Mouse (Mus musculus): ENCODE measurements at regions not wholly inside any gene's neighbourhood (a gene's known extent, or its start where the extent isn't known, plus 50 kb on each side); places are given as distances from the start of the nearest gene placed in this dataset.

DNA sequence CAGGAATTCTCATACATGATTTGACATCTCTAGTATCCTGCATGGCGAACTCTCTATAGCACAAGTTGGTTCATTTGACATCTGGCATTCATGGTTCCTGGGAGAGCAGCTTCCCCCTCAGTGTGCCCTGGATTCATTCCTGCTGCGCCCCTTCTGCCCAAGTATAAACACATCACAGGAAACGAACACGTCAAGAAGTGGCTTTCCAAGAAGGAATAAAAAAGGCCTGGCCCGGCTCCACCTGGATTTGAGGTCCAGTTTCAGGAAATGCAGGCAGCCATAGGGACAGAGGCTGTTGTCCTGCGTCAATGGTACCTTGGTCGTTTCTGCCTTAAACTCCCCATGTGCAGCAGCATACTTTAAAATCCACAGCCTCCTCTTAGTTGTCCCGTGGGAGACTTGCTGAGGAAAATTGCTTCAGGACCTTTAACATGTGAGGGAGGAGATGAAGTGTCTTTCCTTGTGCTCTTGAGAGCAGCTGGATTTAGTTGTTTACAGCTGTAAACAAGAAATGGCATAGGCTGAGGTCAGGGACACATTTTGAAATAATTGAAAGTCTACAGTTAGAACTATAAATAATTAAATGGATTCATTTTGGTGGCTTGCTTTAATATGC lies 226.9 kb upstream of the Nr2f1 start:
- no peak overlapping the region for H3K4me3 ChIP-seq (ENCODE audit: low read length)
- peak overlapping the region; percentile 69; the same call in 1 of the 2 replicates for H3K27ac ChIP-seq
- TF ChIP-seq CTCF (IDR thresholded peaks at IDR 0.05; ENCODE audit: low read depth): 0 out of 2 replicates have a peak, but pooled peaks have one; percentile 2
- no peak overlapping the region for H3K9ac ChIP-seq (replicated peaks; ENCODE audit: low read length)
- H3K4me2 ChIP-seq (ENCODE audit: low read depth, low read length): peak overlapping the region; percentile 57
- WGBS: 23% methylated on average over 8 of the region's 8 CpGs
- no peaks in the 10 kb centered on the region for H3K36me3 ChIP-seq (ENCODE audit: insufficient read depth, low read length)
- no peaks in the 10 kb centered on the region for H3K27me3 ChIP-seq (ENCODE audit: insufficient read depth, low read length)
- H3K9me3 ChIP-seq (ENCODE audit: low read length): no peaks in the 10 kb centered on the region
- no peaks in the 10 kb centered on the region for H3K4me1 ChIP-seq (ENCODE audit: insufficient read depth, low read length)
- peak; percentile 31 for DNase-seq (ENCODE audit: low spot score)
- ATAC-seq: no peak

DNA sequence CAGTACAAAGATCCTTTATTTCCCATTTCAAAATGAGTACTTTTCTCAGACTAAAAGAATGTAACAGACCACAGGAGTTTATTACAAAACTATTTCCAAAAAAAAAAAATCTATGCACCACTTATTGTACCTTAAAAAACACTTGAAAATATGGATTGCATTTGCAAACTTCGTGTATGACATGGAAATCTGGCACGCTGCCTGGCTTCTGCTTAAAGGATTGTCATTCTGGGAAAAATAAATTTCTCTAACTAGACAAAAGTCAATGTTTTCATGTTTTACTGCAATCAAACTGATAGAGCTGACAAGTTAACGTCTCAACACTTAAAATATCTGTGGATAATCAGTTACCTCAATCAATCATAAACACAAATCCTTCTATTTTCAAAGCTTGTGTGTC lies 205.5 kb upstream of the Nr2f1 start:
- Histone ChIP-seq H3K27ac (no peak overlapping the region), H3K9ac (replicated peaks; ENCODE audit: low read length) (no peak overlapping the region), H3K4me2 (ENCODE audit: low read depth, low read length) (no peak overlapping the region), H3K27me3 (ENCODE audit: insufficient read depth, low read length) (no peaks in the 10 kb centered on the region), H3K4me3 (ENCODE audit: low read length) (no peak overlapping the region), H3K36me3 (ENCODE audit: insufficient read depth, low read length) (no peaks in the 10 kb centered on the region), H3K4me1 (ENCODE audit: insufficient read depth, low read length) (no peaks in the 10 kb centered on the region), H3K9me3 (ENCODE audit: low read length) (no peaks in the 10 kb centered on the region)
- no peak for DNase-seq (ENCODE audit: low spot score)
- no peak for ATAC-seq
- WGBS: 67% methylated on average over 3 of the region's 3 CpGs
- TF ChIP-seq CTCF (IDR thresholded peaks at IDR 0.05; ENCODE audit: low read depth): no peak

DNA sequence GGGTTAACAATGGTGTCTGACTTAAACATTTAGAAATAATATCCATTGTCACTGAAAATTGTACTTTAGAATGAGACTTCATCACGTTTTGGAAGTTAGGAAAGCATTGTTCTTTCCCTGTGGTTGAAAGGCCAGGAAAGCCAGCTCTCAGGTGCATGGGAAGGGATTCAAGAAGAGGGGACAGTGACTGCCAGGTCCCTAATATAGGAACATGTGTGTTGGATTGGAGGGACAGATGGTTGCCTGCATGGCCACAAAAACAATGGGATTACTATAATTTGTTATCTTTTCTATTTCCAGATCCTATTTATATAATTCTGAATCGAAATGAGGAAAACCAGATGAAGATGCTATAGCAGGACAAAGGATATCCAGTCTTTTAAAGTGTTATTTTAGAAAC lies 184.2 kb upstream of the Nr2f1 start:
- Histone ChIP-seq H3K9ac (replicated peaks; ENCODE audit: low read length) (no peak overlapping the region), H3K27me3 (ENCODE audit: insufficient read depth, low read length) (no peaks in the 10 kb centered on the region), H3K9me3 (ENCODE audit: low read length) (no peaks in the 10 kb centered on the region), H3K36me3 (ENCODE audit: insufficient read depth, low read length) (no peaks in the 10 kb centered on the region), H3K4me2 (ENCODE audit: low read depth, low read length) (no peak overlapping the region), H3K4me1 (ENCODE audit: insufficient read depth, low read length) (no peaks in the 10 kb centered on the region), H3K27ac (no peak overlapping the region), H3K4me3 (ENCODE audit: low read length) (no peak overlapping the region)
- TF ChIP-seq CTCF (IDR thresholded peaks at IDR 0.05; ENCODE audit: low read depth): no peak
- 63% methylated on average over 2 of the region's 2 CpGs for WGBS
- DNase-seq (ENCODE audit: low spot score) (no peak), ATAC-seq (no peak)

DNA sequence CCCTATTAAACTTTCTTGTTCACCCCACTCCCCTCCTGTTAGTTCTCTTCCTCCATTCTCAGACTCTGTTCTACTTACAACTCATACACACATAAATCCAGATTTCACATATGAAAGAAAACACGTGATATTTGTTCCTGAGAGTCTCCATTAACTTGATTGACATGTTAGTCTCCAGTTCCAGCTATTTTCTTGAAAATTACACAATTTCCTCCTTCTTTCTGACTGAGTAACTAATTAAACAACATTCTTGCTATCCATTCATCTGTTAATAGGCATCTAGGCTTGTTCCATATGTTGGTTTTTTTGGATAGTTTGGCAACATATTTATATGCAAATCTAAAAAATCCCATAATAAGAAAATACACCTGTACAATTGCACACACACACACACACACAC lies 161.7 kb upstream of the Nr2f1 start:
- Histone ChIP-seq H3K4me3 (ENCODE audit: low read length) (no peak overlapping the region), H3K9ac (replicated peaks; ENCODE audit: low read length) (no peak overlapping the region), H3K4me2 (ENCODE audit: low read depth, low read length) (no peak overlapping the region), H3K27ac (no peak overlapping the region), H3K36me3 (ENCODE audit: insufficient read depth, low read length) (no peaks in the 10 kb centered on the region), H3K4me1 (ENCODE audit: insufficient read depth, low read length) (no peaks in the 10 kb centered on the region), H3K27me3 (ENCODE audit: insufficient read depth, low read length) (no peaks in the 10 kb centered on the region), H3K9me3 (ENCODE audit: low read length) (no peaks in the 10 kb centered on the region)
- DNase-seq (ENCODE audit: low spot score) (no peak), ATAC-seq (no peak)
- WGBS: 67% methylated on average over 1 of the region's 1 CpGs
- TF ChIP-seq CTCF (IDR thresholded peaks at IDR 0.05; ENCODE audit: low read depth): no peak

DNA sequence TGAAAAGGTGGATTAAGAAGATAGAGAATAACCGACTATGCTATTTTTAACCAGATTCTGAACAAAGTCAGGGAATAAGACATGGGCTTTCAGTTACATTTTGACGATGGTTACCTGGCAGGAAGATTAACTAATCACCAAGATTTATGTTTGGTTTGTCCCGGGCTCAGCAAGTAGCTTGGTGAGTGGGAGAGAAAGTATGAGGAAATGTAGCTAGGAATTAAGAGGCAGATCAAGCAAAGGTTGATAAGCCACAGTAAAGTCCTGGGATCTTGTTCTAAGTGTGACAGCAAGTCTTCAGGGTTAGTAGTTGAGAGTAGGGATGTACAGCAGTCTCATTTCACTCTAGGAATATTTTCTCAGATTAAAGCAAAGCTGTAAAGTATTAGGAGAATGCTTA lies 149.3 kb upstream of the Nr2f1 start:
- Histone ChIP-seq H3K4me3 (ENCODE audit: low read length) (no peak overlapping the region), H3K4me1 (ENCODE audit: insufficient read depth, low read length) (no peaks in the 10 kb centered on the region), H3K9me3 (ENCODE audit: low read length) (no peaks in the 10 kb centered on the region), H3K27me3 (ENCODE audit: insufficient read depth, low read length) (no peaks in the 10 kb centered on the region), H3K36me3 (ENCODE audit: insufficient read depth, low read length) (no peaks in the 10 kb centered on the region), H3K9ac (replicated peaks; ENCODE audit: low read length) (no peak overlapping the region), H3K27ac (no peak overlapping the region), H3K4me2 (ENCODE audit: low read depth, low read length) (no peak overlapping the region)
- TF ChIP-seq CTCF (IDR thresholded peaks at IDR 0.05; ENCODE audit: low read depth): no peak
- WGBS: 79% methylated on average over 3 of the region's 3 CpGs
- ATAC-seq (no peak), DNase-seq (ENCODE audit: low spot score) (no peak)

DNA sequence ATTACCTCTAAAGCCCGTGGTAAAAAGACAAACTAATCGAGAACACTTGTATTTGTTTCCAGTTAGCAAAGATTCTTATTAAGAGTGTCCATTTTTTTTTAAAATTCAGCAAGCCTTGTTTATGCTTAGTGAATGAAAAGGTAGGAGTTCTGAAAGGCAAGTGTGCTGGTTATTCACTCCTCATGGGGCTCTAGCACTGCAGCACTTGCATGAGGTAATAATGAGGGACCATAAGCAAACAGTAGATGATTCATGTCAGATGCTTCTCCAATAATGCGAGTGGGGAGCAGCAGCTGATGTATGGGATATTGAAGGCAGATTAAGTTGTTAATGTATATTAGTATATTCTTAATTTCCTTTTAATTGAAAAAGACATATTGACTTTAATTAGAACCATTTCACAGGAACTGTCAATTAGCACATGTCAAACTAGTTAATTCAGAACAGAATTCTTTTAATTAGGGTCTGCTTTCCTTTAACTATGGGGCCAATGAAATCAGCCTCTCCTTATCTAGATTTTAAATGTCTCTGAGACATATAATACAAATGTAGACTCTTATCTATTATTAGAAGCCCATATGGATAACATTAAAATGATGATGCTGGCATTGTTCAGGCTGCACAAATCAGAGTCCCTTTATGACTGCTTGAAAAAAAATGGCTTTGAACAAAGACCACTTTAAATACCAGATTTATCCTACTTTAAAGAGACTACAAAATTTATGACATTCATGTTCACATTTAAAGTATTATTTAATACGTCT lies 125.1 kb upstream of the Nr2f1 start:
- no peaks in the 10 kb centered on the region for H3K27me3 ChIP-seq (ENCODE audit: insufficient read depth, low read length)
- 72% methylated on average over 4 of the region's 4 CpGs for WGBS
- no peaks in the 10 kb centered on the region for H3K9me3 ChIP-seq (ENCODE audit: low read length)
- ATAC-seq (no peak), DNase-seq (ENCODE audit: low spot score) (no peak)
- no peak overlapping the region for H3K27ac ChIP-seq
- H3K4me2 ChIP-seq (ENCODE audit: low read depth, low read length): no peak overlapping the region
- no peaks in the 10 kb centered on the region for H3K4me1 ChIP-seq (ENCODE audit: insufficient read depth, low read length)
- H3K9ac ChIP-seq (replicated peaks; ENCODE audit: low read length): no peak overlapping the region
- H3K36me3 ChIP-seq (ENCODE audit: insufficient read depth, low read length): no peaks in the 10 kb centered on the region
- TF ChIP-seq CTCF (IDR thresholded peaks at IDR 0.05; ENCODE audit: low read depth): no peak
- H3K4me3 ChIP-seq (ENCODE audit: low read length): no peak overlapping the region

DNA sequence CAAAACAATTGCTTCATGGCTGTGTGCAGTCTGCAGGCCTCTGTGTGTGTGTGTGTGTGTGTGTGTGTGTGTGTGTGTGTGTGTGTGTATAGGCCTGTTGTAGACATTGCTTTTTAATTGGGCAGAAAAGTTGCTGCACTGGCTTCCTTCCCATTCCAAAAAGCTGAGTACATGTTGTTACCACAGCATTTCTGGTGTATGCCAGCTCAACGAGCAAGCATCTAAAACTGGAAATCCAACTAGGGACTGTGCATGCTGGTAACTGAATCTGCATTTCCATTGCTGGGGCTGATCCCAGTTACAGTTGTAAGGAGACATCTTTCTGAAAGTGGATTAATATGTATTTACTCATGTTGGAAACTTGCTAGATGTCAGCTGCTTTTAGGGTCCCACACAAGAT lies 123.6 kb upstream of the Nr2f1 start:
- Histone ChIP-seq H3K4me2 (ENCODE audit: low read depth, low read length) (no peak overlapping the region), H3K9ac (replicated peaks; ENCODE audit: low read length) (no peak overlapping the region), H3K9me3 (ENCODE audit: low read length) (peaks cover 7% of the 10 kb centered on the region; the same call in 1 of the 2 replicates), H3K27ac (no peak overlapping the region), H3K27me3 (ENCODE audit: insufficient read depth, low read length) (no peaks in the 10 kb centered on the region), H3K36me3 (ENCODE audit: insufficient read depth, low read length) (no peaks in the 10 kb centered on the region), H3K4me3 (ENCODE audit: low read length) (no peak overlapping the region), H3K4me1 (ENCODE audit: insufficient read depth, low read length) (no peaks in the 10 kb centered on the region)
- 63% methylated on average over 1 of the region's 1 CpGs for WGBS
- ATAC-seq: no peak
- TF ChIP-seq CTCF (IDR thresholded peaks at IDR 0.05; ENCODE audit: low read depth): no peak
- no peak for DNase-seq (ENCODE audit: low spot score)

Measured in hindbrain, postnatal 0 days (tissue).